Mouse (Mus musculus) neural tube, embryonic 11.5 days (tissue): ENCODE measurements around the gene Csad. TPM values are rescaled to one million over a fixed set of nuclear protein-coding genes. Genes with fewer than 3 reads are reported as not detected.

Source experiments
- ATAC-seq: fragments of 200-750 bp; cut with Nextera tagmentation; 2 replicates; pipeline ENCODE4 v1.8.0; 2017; ENCODE audit warnings: moderate number of reproducible peaks, mild to moderate bottlenecking, moderate TSS enrichment, moderate library complexity; ENCODE audit not compliant: insufficient read depth, low FRiP score, low TSS enrichment
- DNase-seq: peaks from one replicate; pipeline ENCODE4 v3.0.0-alpha.2; 2015; ENCODE audit warnings: low spot score
- H3K27ac ChIP-seq: fragments of 300-500 bp; sonication (generic); 2 replicates; pipeline ENCODE4 v1.5.1; 2014; ENCODE audit warnings: low read depth, mild to moderate bottlenecking, low read length
- H3K27me3 ChIP-seq: fragments of 300-500 bp; sonication (generic); 2 replicates; pipeline ENCODE4 v1.6.1; 2014; ENCODE audit warnings: mild to moderate bottlenecking, low read length, mixed read lengths; ENCODE audit not compliant: control insufficient read depth, insufficient read depth
- H3K36me3 ChIP-seq: fragments of 300-500 bp; sonication (generic); 2 replicates; pipeline ENCODE4 v1.6.1; 2014; ENCODE audit warnings: mild to moderate bottlenecking, low read length, moderate library complexity, mixed read lengths; ENCODE audit not compliant: control insufficient read depth, insufficient read depth
- H3K4me1 ChIP-seq: fragments of 300-500 bp; sonication (generic); 2 replicates; pipeline ENCODE4 v1.6.1; 2014; ENCODE audit warnings: low read length, mixed read lengths; ENCODE audit not compliant: control insufficient read depth, insufficient read depth
- H3K4me2 ChIP-seq: fragments of 300-500 bp; sonication (generic); 2 replicates; pipeline ENCODE4 v1.6.1; 2014; ENCODE audit warnings: low read depth, mild to moderate bottlenecking, moderate library complexity
- H3K4me3 ChIP-seq: fragments of 300-500 bp; sonication (generic); 2 replicates; pipeline ENCODE4 v1.5.1; 2014; ENCODE audit warnings: low read depth, low read length
- H3K9ac ChIP-seq: fragments of 300-500 bp; sonication (generic); 2 replicates; pipeline ENCODE4 v1.6.1; 2014; ENCODE audit warnings: mild to moderate bottlenecking, low read length
- H3K9me3 ChIP-seq: fragments of 300-500 bp; sonication (generic); 2 replicates; pipeline ENCODE4 v1.6.1; 2016; ENCODE audit warnings: low read length; ENCODE audit not compliant: control insufficient read depth
- WGBS: fragments of 180-500 bp; shearing (Covaris S2); extraction: QIAGEN DNeasy Blood & Tissue Kit; methylation state at CpG from one replicate; pipeline ENCODE4 v1.1.7; 2014; 5-methylcytosine and 5-hydroxymethylcytosine counted together
- polyA plus RNA-seq: library from polyadenylated mRNA; unstranded; fragments of >200 nt; fragmentation: Nextera tagmentation; extraction: Ambion mirVana; gene quantifications from 2 replicates; pipeline ENCODE4 v1.2.1, GENCODE M21; 2014

The Csad gene
- 32.8 TPM in 2 replicates for polyA plus RNA-seq

DNA sequence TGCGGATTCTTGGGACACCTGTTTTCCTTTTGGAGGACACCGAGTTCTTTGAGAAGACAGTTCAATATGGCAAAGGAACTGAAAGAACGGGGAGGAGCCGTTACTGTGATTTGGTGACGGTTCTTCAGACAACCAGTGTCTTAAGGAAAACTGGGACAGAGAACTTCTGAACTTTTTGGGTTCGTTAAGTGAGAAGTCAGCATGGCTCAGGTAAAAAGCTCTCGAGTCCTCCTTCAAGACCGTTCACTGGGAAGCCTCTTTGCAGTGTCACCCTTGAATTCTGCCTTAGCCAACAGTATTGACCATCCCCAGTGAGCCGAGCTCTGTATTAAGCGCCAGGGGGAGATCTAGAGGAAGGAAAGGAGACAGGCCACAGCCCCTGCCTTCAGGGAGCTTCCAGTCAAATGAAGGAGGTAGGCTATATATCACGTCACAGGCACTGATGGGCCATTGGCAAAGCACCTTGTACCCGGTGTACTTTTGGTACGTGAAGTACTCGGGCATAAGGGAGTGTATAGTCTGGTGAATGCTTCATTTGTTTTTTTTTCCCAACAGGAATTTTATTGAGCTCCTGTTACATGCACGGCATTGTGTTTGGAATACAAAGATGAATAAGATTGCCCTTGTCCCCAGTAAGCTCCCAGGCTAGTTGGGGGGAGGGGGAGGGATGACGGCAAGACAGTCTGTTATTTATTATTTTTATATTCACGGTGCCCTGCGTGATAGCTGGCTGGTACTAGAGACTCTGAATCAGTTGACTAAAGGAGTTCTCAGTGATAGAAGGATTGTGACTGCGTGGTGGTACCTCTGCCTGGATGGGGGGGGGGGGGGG lies at the start of gene Csad:
Gene Csad, minus strand, starts transcription at position 51 of the 832 bp plus-strand sequence.
- H3K9me3 ChIP-seq = no peaks in the 10 kb centered on the region
- DNase-seq (no peak), ATAC-seq (no peak)
- H3K4me1 ChIP-seq = peaks cover 13% of the 10 kb centered on the region
- H3K9ac ChIP-seq = peak within 1 kb of the TSS; percentile 96
- H3K27ac ChIP-seq = peak within 1 kb of the TSS; percentile 99
- WGBS = 64% methylated on average over 19 of the region's 19 CpGs
- H3K36me3 ChIP-seq = peaks cover 7% of the 10 kb centered on the region; the same call in 1 of the 2 replicates
- peak within 1 kb of the TSS; percentile 50 for H3K4me2 ChIP-seq
- H3K4me3 ChIP-seq = peak within 1 kb of the TSS; percentile 92
- no peaks in the 10 kb centered on the region for H3K27me3 ChIP-seq

- no peak overlapping the region for H3K4me3 ChIP-seq
- H3K27ac ChIP-seq = no peak overlapping the region
- H3K36me3 ChIP-seq = no peaks in the 10 kb centered on the region
- H3K9ac ChIP-seq = no peak overlapping the region
- WGBS = 52% methylated on average over 5 of the region's 5 CpGs
- no peaks in the 10 kb centered on the region for H3K9me3 ChIP-seq
- H3K4me1 ChIP-seq = peaks cover 17% of the 10 kb centered on the region
- H3K27me3 ChIP-seq = peaks cover 1% of the 10 kb centered on the region; the same call in 1 of the 2 replicates
- no peak overlapping the region for H3K4me2 ChIP-seq
- no peak for ATAC-seq
- no peak for DNase-seq
These were observed 46.0 kb upstream of the Csad start for GRCm38 (mm10) chr15:102250521-102250920.

DNA sequence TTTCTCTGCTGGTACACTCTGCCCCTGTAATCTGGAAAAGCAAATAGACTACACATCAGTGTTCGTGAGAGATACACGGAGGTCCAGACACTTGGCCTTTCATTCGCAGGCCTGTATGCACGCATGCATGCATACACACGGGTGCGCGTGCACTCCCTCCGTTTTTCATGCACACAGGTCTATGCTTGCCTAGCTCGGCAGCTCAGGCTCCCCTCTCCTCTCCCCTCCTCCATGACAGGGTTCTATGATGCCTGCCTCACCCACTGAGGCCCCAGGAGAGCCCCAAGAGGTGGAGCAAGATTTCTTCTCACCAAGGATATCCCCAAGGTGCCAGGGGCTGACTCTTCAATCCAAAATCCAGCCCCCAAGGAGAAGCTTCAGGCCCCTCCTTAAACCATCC lies 45.4 kb upstream of the Csad start:
- WGBS = 33% methylated on average over 9 of the region's 9 CpGs
- Histone ChIP-seq H3K4me1 (peaks cover 22% of the 10 kb centered on the region), H3K4me2 (peak overlapping the region; percentile 36), H3K9me3 (no peaks in the 10 kb centered on the region), H3K36me3 (no peaks in the 10 kb centered on the region), H3K4me3 (no peak overlapping the region), H3K9ac (peak overlapping the region; percentile 14; the same call in 1 of the 2 replicates), H3K27me3 (peaks cover 7% of the 10 kb centered on the region), H3K27ac (peak overlapping the region; percentile 49; the same call in 1 of the 2 replicates)
- DNase-seq (no peak), ATAC-seq (no peak)

DNA sequence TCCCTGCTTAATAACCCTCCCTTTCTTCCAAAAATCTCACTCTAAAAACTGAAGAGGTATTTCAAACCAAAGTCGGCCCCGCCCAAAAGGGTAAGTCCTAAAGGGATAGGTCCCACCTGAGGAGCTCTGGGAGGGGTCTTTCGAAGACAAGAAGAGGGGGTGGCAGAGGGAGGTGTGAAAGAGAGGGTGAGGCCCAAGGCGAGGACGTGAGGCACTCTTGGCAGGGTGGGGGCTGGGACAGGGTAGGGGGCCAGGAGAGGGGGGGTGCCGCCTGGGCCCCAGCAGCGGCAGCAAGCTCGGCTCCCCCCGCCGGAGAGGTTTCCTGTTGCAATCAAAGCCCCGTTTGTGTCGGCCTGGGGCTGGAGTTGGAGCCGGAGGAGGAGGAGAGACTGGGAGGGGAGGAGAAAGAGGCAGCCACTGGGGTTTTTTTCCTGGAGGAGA lies 44.7 kb upstream of the Csad start:
- H3K4me2 ChIP-seq = peak overlapping the region; percentile 36
- H3K27ac ChIP-seq = peak overlapping the region; percentile 49; the same call in 1 of the 2 replicates
- peaks cover 25% of the 10 kb centered on the region for H3K4me1 ChIP-seq
- H3K27me3 ChIP-seq = peaks cover 11% of the 10 kb centered on the region
- ATAC-seq (no peak), DNase-seq (no peak)
- no peaks in the 10 kb centered on the region for H3K36me3 ChIP-seq
- 0 out of 2 replicates have a peak overlapping the region, but pooled peaks have one; percentile 2 for H3K4me3 ChIP-seq
- no peak overlapping the region; the same call in 1 of the 2 replicates for H3K9ac ChIP-seq
- no peaks in the 10 kb centered on the region for H3K9me3 ChIP-seq
- WGBS = 5% methylated on average over 13 of the region's 13 CpGs

DNA sequence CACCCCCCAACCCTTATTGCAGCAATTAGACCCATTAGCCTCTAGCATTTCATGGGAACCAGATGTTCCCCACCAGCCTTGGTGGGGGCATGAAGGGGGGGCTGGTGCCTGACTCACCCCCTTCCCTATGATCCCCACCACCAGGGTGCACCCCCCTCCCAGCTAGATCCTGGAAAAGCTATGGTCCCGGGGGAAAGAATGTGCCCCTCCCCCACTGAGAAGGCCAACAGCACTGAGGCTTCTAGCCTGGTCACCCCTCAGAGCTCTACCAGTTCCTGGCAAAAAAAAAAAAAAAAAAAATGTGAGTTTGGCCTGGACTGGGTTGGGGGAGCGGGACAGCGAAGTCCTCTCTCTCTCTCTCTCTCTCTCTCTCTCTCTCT lies 44.3 kb upstream of the Csad start:
- 10% methylated on average over 3 of the region's 3 CpGs for WGBS
- DNase-seq = no peak

GRCm38 (mm10) chr15:102248131-102248811 lies 43.7 kb upstream of the Csad start:
- H3K9me3 ChIP-seq = no peaks in the 10 kb centered on the region
- peaks cover 17% of the 10 kb centered on the region for H3K27me3 ChIP-seq
- no peak for DNase-seq
- 8% methylated on average over 8 of the region's 8 CpGs for WGBS
- no peak overlapping the region for H3K27ac ChIP-seq
- peak overlapping the region; percentile 43 for H3K9ac ChIP-seq
- ATAC-seq = no peak
- H3K4me1 ChIP-seq = peaks cover 34% of the 10 kb centered on the region
- peak overlapping the region; percentile 82 for H3K4me2 ChIP-seq
- peak overlapping the region; percentile 56 for H3K4me3 ChIP-seq
- no peaks in the 10 kb centered on the region for H3K36me3 ChIP-seq

More for the DNA sequence above, 44.3 kb upstream of the Csad start:
- H3K27me3 ChIP-seq = peaks cover 16% of the 10 kb centered on the region
- no peak overlapping the region for H3K27ac ChIP-seq
- H3K9me3 ChIP-seq = no peaks in the 10 kb centered on the region
- peak overlapping the region; percentile 5; the same call in 1 of the 2 replicates for H3K4me2 ChIP-seq
- H3K9ac ChIP-seq = no peak overlapping the region
- H3K4me1 ChIP-seq = peaks cover 29% of the 10 kb centered on the region
- no peak for ATAC-seq
- H3K36me3 ChIP-seq = no peaks in the 10 kb centered on the region
- 0 out of 2 replicates have a peak overlapping the region, but pooled peaks have one; percentile 8 for H3K4me3 ChIP-seq

- ATAC-seq = peak; percentile 35; the same call in 1 of the 2 replicates
- DNase-seq = peak; percentile 71
- under 1% methylated on average over 39 of the region's 65 CpGs for WGBS
- no peaks in the 10 kb centered on the region for H3K36me3 ChIP-seq
- H3K4me2 ChIP-seq = peak overlapping the region; percentile 82
- peak overlapping the region; percentile 43 for H3K9ac ChIP-seq
- peak overlapping the region; percentile 56 for H3K4me3 ChIP-seq
- no peaks in the 10 kb centered on the region for H3K9me3 ChIP-seq
- peak overlapping the region; percentile 47 for H3K27ac ChIP-seq
- peaks cover 17% of the 10 kb centered on the region for H3K27me3 ChIP-seq
- H3K4me1 ChIP-seq = peaks cover 39% of the 10 kb centered on the region
These were observed 43.0 kb upstream of the Csad start for GRCm38 (mm10) chr15:102247252-102248130.

DNA sequence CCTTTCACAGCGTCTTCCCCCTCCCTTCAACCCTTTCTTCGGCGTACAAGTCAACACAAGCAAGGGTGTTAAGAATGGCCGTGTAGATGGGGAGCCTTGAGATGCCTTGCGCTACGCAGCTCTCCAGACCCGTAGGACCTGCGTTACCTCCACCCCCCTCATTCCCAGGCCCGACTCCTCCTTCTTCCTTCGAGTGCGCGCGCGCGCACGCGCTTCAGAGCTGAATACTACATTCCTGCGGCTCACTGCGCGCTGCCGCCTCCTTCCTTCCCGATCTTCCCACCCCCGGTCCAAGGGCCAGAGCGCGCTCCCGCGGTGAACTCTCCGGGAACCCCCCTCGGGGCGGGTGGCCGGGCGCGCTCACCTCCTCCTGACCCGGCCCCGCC lies 42.3 kb upstream of the Csad start:
- H3K9ac ChIP-seq = peak overlapping the region; percentile 43
- WGBS = 1% methylated on average over 33 of the region's 35 CpGs
- H3K4me1 ChIP-seq = peaks cover 39% of the 10 kb centered on the region
- peaks cover 17% of the 10 kb centered on the region for H3K27me3 ChIP-seq
- peak overlapping the region; percentile 82 for H3K4me2 ChIP-seq
- H3K9me3 ChIP-seq = no peaks in the 10 kb centered on the region
- peak; percentile 93 for DNase-seq
- peak overlapping the region; percentile 47; the same call in 1 of the 2 replicates for H3K27ac ChIP-seq
- ATAC-seq = peak; percentile 67
- H3K36me3 ChIP-seq = no peaks in the 10 kb centered on the region
- peak overlapping the region; percentile 56 for H3K4me3 ChIP-seq
